Mouse (Mus musculus) hindlimb bud, embryonic 11.5 days (tissue): ENCODE results near the gene Dars2.

Experiments
- DNase-seq: peaks from one replicate; pipeline ENCODE4 v3.0.0-alpha.2; 2012; ENCODE audit warnings: low read depth, low spot score; ENCODE audit errors: extremely low spot score

Gene Dars2

DNA sequence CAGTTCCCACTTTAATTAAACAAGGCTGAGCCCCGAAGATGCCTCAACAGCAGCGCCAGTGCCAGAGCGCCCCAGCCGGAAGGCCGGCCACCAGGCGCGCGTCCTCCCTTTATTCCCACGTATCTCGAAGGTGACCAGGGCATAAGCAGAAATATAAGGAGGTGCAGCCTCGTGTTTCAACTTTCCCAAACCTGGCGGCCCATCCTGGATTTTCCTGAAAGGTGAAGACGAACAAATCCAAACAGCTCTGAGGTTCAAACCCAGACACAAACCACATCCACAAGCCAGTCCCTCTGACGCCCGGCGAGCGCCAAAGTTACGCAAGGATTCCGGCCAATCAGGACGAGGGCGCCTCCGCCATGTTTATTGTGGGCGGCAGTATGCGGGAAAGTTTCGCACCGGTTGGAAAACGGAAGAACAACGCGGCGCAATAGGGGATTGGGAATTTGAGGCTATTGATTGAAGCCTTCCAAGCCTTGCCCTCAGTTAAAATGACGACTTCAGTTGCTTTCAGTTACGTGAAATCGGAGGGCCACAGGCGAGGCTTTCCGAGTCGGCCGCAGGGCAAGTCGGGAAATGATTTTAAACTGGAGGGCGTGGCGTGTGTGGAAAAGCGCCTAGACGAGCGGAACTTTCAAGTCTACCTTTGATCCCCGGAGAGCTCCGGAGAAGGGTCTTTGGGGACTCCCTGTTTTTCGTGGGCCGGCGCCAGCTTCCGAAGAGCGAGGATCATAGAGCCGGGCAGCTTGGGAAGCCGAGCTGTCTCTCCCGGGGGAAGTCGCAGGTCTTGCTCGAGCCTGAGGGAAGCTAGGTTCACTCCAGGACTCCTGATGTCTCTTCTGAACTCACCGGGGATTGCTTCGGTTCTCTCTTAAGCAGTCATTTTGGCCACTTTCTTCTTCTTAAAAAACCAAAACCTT, at the start of gene Dars2, which contains the start of gene Cenpl:
Gene Dars2 (minus strand): TSS at position 307 of the 920 bp plus-strand sequence.
Gene Cenpl (plus strand): TSS at position 362 of the 920 bp plus-strand sequence.
- DNase-seq: peak; percentile 88

DNA sequence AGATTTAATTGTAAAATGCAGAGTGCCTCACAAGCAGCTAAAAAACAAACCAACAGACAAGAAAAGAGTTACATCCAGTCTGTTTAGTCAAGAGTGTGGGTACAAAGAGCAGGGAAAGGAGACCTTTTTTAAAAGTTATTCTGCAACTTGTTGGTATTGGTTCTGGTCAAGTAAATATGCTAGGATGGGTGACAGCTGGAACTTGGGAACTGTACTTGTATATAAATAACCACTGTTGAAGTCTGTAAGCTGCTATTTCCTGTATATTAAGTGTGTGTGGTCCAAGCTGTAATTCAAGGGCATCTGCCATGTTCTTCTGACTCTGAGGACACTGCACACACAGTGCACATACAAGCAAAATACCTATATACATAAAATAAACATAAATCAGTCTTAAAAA, 44.1 kb upstream of the Dars2 start:
- DNase-seq: no peak

DNA sequence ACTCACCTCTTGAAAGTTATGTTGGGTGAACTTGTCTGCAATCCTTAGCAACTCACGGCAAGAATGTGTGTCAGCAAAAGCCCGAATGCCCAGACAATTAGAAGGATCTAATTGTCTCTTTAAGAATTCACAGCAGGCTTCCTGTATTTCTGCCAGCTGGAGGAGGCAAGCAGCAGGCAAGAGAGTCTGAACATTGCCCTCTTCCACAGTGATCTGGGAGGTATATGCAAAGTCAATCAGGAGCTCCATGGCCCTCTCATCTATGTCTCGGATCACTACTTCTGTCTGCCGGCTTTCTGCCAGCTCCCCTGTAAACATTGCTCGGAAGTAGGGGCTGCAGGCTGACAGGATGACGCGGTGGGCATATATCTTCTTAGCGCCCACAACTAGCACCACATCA, 38.8 kb upstream of the Dars2 start:
- DNase-seq: no peak

DNA sequence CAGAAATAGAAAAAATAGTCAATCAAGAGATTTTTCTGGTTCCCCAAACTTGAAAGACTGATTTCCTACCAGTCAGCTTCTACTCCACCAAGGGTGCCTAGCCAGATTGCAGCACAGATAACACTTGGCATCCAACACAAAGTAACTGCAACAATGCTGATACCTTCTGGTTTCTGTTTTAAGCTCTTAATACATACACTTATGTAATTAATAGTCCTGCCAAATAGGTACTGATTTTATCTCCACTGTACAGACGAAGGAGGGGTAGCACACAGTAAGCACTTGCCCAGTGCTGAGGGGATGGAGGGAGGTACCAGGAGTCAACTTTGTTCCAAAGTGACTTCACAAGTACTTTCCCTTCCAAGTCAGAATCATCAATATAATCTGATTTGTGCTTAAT, 33.4 kb upstream of the Dars2 start:
- DNase-seq: no peak

DNA sequence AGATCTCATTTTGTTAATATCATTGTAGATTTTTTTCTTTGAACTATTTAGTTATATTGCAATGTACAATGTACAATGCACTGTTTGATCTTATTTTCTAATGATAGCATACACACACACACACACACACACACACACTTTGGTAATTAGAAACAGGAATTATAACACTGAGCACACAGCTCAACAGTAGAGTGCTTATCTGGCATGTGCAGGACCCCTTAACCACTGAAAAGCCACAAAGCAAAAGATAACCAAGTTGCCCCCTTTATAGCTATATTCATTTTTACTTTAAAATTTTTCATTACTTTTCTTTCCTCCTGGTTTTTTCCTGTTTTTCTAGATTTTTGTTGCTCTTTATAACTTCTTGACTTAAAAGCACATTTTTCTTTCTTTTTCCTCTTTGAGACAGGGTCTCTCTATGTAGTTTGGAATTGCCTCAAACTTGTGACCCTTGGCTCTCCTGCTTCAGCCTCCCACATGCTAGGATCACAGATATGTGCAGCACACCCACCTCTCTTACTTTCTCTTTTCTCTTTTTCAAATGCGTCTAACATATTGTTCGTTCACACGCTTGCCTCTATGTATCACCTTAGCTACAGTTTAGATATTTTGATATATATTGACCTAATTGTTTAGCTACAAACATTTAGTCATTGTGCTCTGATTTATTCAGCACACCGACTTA, 29.4 kb upstream of the Dars2 start:
- no peak for DNase-seq

DNA sequence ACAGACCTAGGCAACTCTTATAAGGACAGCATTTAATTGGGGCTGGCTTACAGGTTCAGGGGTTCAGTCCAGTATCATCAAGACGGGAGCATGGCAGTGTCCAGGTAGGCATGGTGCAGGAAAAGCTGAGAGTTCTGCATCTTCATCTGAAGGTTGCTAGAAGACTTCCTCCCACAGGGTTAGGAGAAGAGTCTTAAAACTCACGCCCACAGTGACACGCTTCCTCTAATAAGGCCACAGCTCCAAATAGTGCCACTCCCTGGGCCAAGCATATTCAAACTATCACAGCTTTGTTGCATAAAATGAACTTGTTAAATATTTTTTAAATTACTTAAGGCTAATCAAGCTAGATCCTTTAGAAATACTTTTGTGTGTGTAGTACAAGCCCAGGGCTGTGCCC, 6.8 kb upstream of the Dars2 start:
- DNase-seq: no peak

DNA sequence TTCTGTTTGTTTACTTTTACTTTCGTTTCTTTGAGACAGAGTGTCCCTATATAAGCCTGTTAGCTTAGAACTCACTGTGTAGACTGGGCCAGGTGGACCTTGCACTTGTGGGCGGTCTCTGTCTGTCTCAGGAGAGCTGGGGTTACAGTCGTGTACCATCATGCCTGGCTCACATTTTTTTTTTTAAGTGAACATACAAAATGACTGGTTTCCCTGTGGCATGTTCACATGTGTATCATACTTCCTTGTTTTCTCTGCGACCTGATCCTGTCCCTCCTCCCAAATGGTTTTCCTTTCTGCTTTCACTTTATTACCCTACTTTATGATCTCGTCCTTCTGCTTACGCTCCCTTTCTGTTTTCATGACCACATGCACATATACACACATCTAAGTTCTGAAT, 5.8 kb upstream of the Dars2 start:
- DNase-seq: no peak

DNA sequence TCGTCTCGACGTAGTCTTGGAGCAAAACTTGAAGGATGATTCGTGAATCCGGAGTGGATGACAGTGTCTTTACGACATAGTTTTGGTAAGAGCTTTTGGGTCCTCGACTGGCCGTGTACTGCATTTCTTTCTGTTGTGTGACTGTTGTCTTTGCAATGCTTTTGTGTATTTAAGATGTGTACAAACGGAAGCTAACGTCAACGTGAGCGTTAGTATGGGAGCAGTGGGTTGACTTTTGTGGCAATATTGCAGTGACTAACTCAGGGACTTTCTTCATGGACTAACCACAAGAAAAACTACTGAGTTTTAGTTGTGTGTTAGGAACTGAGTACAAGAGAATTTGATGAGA, 788 bp upstream of the Dars2 start:
- no peak for DNase-seq

DNA sequence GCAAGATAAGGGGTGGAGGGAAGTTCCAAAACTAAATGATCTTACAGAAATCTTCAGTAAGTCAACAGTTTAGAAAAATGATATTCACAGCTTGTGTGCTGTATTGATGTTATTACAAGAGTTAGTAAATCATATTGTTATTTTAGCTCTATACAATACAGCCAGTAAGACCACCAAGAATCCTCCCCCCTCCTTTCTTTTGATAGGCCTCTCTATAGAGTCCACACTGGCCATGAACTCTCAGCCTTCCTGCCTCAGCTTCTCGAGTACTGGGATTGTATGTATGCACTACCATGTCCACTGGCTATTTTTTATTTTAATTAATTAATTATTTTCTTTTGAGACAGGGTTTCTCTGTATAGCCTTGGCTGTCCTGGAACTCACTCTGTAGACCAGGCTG, 7.1 kb downstream of the Dars2 start:
- DNase-seq: no peak

DNA sequence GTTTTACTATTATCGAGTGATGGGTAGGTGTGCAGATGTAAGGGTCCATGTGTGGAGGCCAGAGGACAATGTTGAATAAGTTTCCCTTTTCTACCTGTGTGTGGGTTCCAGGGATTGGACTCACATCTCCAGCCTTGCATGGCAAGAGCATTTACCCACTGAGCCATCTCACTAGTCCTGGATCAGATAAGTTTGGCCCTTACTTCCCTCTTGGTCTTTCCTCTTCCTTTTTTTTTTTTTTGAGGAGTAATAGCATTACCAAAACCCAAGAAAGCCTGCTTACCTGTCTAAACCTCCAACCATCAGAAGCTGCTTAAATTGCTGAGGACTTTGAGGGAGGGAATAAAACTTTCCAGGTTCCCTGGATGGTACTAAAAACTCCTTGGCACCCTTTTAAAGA, 13.3 kb downstream of the Dars2 start:
- no peak for DNase-seq

DNA sequence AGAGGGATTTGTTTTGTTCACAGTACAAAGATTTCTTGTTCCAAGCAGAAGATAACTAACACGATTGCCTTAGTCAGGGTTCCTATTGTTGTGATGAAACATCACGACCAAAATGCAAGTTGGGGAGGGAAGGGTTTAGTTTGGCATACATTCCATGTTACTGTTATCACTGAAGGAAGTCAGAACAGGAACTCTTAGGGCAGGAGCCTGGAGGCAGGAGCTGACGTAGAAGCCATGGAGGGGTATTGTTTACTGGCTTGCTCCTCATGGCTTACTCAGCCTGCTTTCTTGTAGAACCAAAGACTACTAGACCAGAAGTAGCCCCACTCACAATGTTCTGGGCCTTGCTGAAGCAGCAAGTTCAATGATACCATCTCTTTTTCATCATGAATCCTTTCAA, 23.5 kb downstream of the Dars2 start:
- DNase-seq: no peak

DNA sequence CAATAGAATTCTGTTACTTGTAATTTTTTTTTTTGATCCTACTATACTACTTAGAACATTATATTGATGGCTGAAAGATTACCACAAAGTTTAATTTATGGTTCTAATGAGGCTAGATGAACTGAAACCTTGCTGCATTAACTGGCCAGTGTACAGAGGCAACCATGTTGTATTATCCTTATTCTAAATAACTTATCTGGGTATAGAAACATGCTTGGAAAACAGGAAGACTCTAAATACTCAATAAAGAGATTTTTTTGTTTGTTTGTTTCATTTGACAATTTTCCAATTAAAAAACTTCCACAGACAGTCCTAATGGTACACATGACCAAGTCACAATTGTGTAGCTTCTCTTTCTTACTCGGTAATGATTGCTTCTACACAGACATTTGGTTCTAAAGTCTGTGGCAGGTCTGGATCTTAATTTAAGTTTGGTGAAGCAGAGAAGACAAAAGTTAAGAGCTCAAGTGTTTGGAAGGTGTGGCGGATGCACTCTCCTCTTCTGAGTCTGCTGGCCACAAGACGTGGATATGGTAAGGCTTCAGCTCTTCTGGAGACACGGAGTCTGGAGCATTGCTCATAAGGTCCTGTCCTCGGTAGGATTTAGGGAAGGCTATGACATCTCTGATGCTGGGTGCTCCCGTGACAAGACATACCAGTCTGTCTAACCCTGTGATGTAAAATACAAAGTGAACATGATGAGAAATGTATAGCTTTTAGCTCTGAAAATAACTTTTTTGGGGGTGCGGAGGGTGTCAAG, 29.0 kb downstream of the Dars2 start:
- no peak for DNase-seq

DNA sequence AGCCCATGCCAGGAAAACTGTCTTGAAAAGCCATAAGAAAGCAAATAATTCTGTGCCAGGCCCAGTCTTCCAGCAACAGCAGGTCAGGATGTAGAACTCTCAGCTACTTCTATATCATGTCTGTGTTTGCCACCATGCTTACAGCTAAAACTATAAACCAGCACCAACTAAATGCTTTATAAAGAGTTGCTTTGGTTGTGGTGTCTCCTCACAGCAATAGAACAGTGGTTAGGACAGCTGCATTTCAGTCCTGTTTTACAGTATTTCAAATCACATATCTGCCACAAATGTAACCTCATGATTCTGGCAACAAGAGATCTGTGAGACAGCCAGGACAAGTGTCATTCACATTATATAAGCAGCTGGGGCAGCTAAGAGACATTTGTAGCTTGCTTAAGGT, 29.6 kb downstream of the Dars2 start:
- no peak for DNase-seq

DNA sequence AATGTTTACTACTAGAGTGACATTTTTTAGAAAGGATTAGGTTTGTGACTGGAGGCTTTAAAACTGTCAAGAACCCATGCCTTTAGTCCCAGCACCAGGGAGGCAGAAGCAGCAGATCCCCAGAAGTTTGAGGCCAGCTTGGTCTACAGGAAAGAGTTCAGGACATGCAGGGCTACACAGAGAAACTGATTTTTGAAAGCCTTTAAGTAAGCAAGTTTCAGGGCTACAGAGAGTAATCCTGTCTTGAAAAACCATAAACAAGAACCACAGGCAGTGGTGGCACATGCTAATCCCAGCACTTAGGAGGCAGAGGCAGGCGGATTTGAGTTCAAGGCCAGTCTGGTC, 30.1 kb downstream of the Dars2 start:
- DNase-seq: no peak

DNA sequence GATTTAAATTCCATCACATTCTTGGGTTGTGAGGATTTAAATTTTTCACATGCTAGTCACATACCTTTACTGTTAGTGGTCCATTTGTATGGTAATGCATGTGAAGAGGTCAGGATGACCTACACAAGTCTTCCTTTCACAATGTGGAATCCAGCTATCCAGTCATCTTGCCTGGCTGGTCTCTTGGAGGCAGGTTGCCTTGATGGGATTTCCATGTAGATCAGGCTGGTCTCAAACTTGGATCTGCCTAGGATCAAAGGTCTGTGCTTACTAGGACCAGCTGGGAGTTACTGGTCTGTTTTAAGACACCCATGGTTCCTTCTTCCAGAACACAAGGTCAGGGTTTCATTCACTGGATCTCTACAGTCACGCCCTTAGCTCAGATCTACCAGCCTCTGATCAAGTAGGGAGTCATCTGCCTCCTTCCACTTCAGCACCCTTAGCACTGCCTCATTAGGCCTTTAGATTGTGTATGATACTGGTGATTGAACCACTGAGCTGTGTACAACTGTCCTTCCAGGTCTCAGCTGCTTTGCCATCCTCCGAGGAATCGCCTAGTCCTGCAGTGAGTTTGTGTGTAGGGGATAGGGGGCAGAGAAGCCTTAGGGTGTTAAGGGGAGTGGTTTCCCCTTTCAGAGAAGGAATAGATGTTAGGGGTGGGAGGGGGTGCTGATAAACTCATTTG, 30.6 kb downstream of the Dars2 start:
- DNase-seq: no peak

DNA sequence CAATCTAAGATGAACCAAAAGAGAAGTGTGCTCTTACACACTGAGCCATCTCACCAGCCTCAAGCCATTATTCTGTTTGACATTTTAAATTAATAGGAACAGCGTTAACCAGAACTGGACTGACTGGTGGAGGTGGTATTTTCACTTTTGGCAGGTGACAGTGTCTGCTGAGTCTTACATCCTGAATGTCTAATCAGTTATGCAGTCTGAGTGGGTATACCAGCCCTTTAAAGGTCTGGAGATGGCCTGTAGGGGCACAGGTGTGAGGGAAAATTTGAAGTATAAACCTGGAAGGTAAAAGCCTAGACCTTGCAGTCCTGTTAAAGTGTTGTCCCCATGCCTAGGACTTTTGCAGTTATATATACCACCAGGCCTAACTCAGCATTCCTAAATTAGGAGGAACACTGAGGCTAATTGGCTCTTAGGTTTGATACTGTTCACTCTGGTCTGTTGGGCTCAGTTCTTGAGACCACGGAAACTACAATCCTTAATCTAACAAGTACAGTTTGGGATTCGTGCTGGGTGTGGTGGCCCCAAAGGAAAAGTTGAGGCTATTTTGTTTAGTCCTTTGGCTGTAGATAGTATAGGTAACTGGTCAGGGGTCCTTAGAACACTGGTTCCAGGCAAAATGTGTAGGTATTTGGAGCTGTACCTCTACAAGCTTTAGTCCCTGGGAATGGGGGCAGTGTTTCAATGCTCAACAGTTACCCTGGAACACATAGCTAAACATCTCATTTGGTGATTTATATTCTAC, 31.3 kb downstream of the Dars2 start:
- no peak for DNase-seq

DNA sequence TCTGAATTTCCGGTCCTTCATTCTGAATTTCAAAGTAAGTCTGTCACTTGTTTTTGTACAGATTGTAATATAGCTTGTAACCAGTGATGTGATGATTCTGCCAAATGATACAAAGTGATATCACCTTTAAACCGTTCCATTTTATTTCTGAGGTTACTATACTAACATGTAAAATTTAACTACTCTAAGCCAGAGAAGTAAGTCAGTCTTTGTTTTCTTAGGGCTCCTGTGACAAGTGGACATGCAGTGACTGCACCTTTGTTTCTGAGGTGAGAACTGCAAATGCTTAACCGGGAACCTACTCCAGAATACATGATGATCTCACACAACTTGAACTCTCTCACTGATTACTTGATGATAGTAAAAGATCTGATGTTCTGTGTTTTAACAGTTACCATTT, 32.5 kb downstream of the Dars2 start:
- no peak for DNase-seq

DNA sequence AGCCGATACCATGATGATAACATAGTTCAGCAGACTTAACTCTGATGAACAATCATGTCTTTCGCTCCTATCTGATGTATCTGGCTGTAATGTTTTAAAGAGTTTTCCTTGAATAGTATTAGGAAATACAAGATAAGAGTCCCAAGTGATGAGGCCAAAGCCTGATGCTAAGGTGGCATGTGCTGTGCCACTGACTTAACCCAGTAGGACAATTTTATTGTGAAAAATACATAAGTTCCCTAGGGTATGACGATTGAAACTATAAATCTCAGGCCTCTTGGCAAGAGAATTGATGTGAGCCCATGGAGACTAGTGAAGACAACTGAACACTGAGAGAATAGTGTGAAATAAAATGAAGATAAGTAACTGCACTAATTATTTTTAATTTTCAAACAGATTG, 32.9 kb downstream of the Dars2 start:
- no peak for DNase-seq

DNA sequence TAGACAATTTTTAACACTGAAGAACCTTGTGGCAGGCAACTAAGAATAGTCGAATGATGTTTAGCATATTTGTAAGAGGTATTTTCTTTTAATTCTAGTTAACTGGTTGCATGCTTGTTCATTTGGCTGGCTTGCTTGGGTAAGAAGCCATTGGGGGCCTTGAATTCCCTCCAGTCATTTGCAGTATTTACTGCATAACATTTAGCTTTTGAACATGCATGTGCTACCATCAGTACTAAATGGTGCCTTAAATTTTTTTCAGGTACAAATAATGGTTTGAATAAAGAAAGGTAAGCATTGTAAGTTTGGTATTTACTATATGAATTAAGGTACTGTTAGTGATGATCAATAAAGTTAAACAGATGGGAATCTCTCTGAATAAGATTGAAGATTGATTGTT, 33.4 kb downstream of the Dars2 start:
- no peak for DNase-seq

DNA sequence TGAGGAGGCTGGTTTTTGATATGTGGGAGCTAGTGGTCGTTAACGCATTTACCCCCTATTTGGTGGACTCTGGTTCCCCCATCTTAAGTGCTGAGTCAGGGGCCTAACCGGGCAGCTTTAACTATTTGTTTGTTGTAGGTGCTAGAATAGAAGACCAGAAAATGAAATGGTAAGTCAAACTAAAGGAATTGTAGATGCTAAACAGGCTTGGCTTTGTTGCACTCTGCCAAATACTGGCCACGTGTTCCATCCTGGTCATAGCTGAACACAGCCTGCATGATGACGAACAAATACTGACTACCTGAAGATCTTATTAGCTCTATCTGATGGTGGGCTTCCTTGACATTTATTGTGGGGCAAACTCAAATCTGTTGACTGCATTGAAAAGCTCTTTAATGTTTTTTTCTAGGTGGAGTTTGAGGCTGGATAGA, 34.0 kb downstream of the Dars2 start:
- no peak for DNase-seq
